Mouse (Mus musculus) midbrain, embryonic 16.5 days (tissue): ENCODE measurements at regions not wholly inside any gene's neighbourhood (a gene's known extent, or its start where the extent isn't known, plus 50 kb on each side); places are given as distances from the start of the nearest gene placed in this dataset.

Experiments
- ATAC-seq: fragments of 200-750 bp; cut with Nextera tagmentation; 2 replicates; pipeline ENCODE4 v1.8.0; 2017; ENCODE audit warnings: moderate TSS enrichment
- H3K27ac ChIP-seq: fragments of 300-500 bp; sonication (generic); 2 replicates; pipeline ENCODE4 v1.5.1; 2014; ENCODE audit warnings: mild to moderate bottlenecking, low read length, mixed read lengths
- H3K27me3 ChIP-seq: fragments of 300-500 bp; sonication (generic); 2 replicates; pipeline ENCODE4 v1.6.1; 2014; ENCODE audit warnings: low read depth, low read length, mixed read lengths; ENCODE audit not compliant: control insufficient read depth, insufficient read depth
- H3K36me3 ChIP-seq: fragments of 300-500 bp; sonication (generic); 2 replicates; pipeline ENCODE4 v1.6.1; 2014; ENCODE audit warnings: mild to moderate bottlenecking, low read length, moderate library complexity, mixed read lengths; ENCODE audit not compliant: control insufficient read depth, insufficient read depth
- H3K4me1 ChIP-seq: fragments of 300-500 bp; sonication (generic); 2 replicates; pipeline ENCODE4 v1.6.1; 2014; ENCODE audit warnings: mild to moderate bottlenecking, low read length, mixed read lengths; ENCODE audit not compliant: control insufficient read depth, insufficient read depth
- H3K4me2 ChIP-seq: fragments of 300-500 bp; sonication (generic); 2 replicates; pipeline ENCODE4 v1.6.1; 2014; ENCODE audit warnings: mild to moderate bottlenecking, low read length, mixed read lengths
- H3K4me3 ChIP-seq: fragments of 300-500 bp; sonication (generic); 2 replicates; pipeline ENCODE4 v1.5.1; 2014; ENCODE audit warnings: low read depth, mild to moderate bottlenecking, low read length, moderate library complexity, mixed read lengths
- H3K9ac ChIP-seq: fragments of 300-500 bp; sonication (generic); 2 replicates; pipeline ENCODE4 v1.6.1; 2014; ENCODE audit warnings: low read depth, low read length, mixed read lengths
- H3K9me3 ChIP-seq: fragments of 300-500 bp; sonication (generic); replicated peaks from 2 replicates; pipeline ENCODE4 v1.6.1; 2014; ENCODE audit warnings: mild to moderate bottlenecking, low read length, mixed read lengths; ENCODE audit not compliant: control insufficient read depth, poor library complexity, severe bottlenecking
- WGBS: fragments of 180-500 bp; shearing (Covaris S2); extraction: QIAGEN DNeasy Blood & Tissue Kit; methylation state at CpG from one replicate; pipeline ENCODE4 v1.1.7; 2014; 5-methylcytosine and 5-hydroxymethylcytosine counted together

GRCm38 (mm10) chr13:31254016-31254415, 280.0 kb downstream of the Gm5447 start:
- no peaks in the 10 kb centered on the region for H3K4me1 ChIP-seq
- no peak overlapping the region for H3K4me2 ChIP-seq
- no peaks in the 10 kb centered on the region for H3K27me3 ChIP-seq
- no peaks in the 10 kb centered on the region for H3K9me3 ChIP-seq
- WGBS, result 78% methylated on average over 4 of the region's 4 CpGs
- no peaks in the 10 kb centered on the region for H3K36me3 ChIP-seq
- no peak overlapping the region for H3K9ac ChIP-seq
- H3K4me3 ChIP-seq, result no peak overlapping the region
- ATAC-seq, result no peak
- no peak overlapping the region for H3K27ac ChIP-seq

- Histone ChIP-seq H3K9me3 (no peaks in the 10 kb centered on the region), H3K4me2 (no peak overlapping the region), H3K27me3 (no peaks in the 10 kb centered on the region), H3K4me1 (no peaks in the 10 kb centered on the region), H3K36me3 (no peaks in the 10 kb centered on the region), H3K9ac (no peak overlapping the region), H3K27ac (no peak overlapping the region), H3K4me3 (no peak overlapping the region)
- no peak for ATAC-seq
- 87% methylated on average over 3 of the region's 3 CpGs for WGBS
Observed at GRCm38 (mm10) chr13:31254744-31255143, 280.7 kb downstream of the Gm5447 start.

GRCm38 (mm10) chr13:31255506-31255905, 281.5 kb downstream of the Gm5447 start:
- H3K9ac ChIP-seq, result no peak overlapping the region
- H3K9me3 ChIP-seq, result no peaks in the 10 kb centered on the region
- ATAC-seq, result no peak
- WGBS, result 87% methylated on average over 3 of the region's 3 CpGs
- H3K27ac ChIP-seq, result no peak overlapping the region
- H3K27me3 ChIP-seq, result no peaks in the 10 kb centered on the region
- H3K4me3 ChIP-seq, result no peak overlapping the region
- no peaks in the 10 kb centered on the region for H3K4me1 ChIP-seq
- no peaks in the 10 kb centered on the region for H3K36me3 ChIP-seq
- no peak overlapping the region for H3K4me2 ChIP-seq

DNA sequence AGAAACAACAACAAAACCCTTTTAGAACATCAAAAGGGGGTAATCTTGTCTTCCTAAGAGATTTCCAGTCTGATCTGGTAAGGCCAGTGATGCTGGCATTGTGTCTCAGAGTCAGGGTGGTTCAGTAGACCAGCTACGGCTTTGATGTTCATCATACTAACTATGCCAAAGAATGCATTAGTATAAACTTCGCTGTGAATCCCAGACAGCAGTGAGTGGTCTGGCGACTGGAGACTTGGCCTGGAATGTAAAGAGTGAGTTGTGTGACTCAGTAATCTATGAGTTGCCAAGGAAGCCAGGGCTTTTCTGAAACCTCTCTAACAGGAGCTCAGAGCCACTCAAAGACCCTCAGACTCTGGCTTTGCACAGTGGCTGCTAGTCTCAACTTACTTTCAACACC, 288.1 kb upstream of the Foxq1 start:
- Histone ChIP-seq H3K4me1 (no peaks in the 10 kb centered on the region), H3K27me3 (no peaks in the 10 kb centered on the region), H3K9me3 (no peaks in the 10 kb centered on the region), H3K27ac (no peak overlapping the region), H3K36me3 (no peaks in the 10 kb centered on the region), H3K9ac (no peak overlapping the region), H3K4me2 (no peak overlapping the region), H3K4me3 (no peak overlapping the region)
- no peak for ATAC-seq
- 79% methylated on average over 3 of the region's 3 CpGs for whole genome bisulfite sequencing

DNA sequence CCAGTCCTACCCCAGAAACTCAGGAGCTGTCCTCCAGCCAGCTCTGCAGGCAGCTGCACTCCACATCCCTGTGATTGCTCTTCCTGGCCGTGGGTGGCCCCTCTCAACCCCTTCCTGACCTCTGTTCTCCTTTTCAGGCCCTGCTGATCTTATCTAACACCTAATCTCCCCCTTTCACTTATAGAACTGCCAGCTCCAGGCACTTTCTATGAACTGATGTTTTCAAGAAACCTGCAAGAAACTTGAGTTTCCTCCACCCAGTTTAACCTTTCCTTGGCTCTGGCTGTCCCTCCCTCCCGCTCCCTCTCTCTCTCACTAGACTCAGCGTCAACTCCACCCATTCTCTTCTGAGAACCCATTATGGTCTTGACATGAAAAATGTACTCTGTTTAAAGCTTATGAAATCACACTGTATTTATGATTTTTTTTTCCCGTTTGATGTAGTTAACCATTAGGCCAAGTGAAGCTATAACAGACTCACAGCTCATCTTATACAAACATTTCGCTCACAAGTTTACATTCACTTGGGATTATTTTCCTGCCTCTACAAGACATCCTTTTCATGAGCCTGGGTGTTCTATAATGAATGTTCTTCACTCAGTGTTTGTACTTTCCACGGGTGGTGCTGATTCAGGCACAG, 279.8 kb upstream of the Foxq1 start:
- no peak for ATAC-seq
- H3K27ac ChIP-seq, result no peak overlapping the region
- H3K9me3 ChIP-seq, result no peaks in the 10 kb centered on the region
- H3K4me1 ChIP-seq, result no peaks in the 10 kb centered on the region
- WGBS, result 75% methylated on average over 6 of the region's 6 CpGs
- H3K4me2 ChIP-seq, result no peak overlapping the region
- no peaks in the 10 kb centered on the region for H3K27me3 ChIP-seq
- H3K4me3 ChIP-seq, result no peak overlapping the region
- H3K36me3 ChIP-seq, result no peaks in the 10 kb centered on the region
- no peak overlapping the region for H3K9ac ChIP-seq

GRCm38 (mm10) chr13:31290630-31291029, 265.3 kb upstream of the Foxq1 start:
- H3K4me1 ChIP-seq, result no peaks in the 10 kb centered on the region
- no peak overlapping the region for H3K4me3 ChIP-seq
- H3K9ac ChIP-seq, result no peak overlapping the region
- H3K4me2 ChIP-seq, result no peak overlapping the region
- H3K27ac ChIP-seq, result no peak overlapping the region
- no peaks in the 10 kb centered on the region for H3K9me3 ChIP-seq
- no peaks in the 10 kb centered on the region for H3K36me3 ChIP-seq
- 92% methylated on average over 7 of the region's 7 CpGs for WGBS
- ATAC-seq, result no peak
- no peaks in the 10 kb centered on the region for H3K27me3 ChIP-seq

GRCm38 (mm10) chr13:31292584-31293387, 263.1 kb upstream of the Foxq1 start:
- Histone ChIP-seq H3K4me1 (no peaks in the 10 kb centered on the region), H3K27me3 (no peaks in the 10 kb centered on the region), H3K4me3 (no peak overlapping the region), H3K36me3 (no peaks in the 10 kb centered on the region), H3K9me3 (no peaks in the 10 kb centered on the region), H3K9ac (no peak overlapping the region), H3K4me2 (no peak overlapping the region), H3K27ac (no peak overlapping the region)
- 83% methylated on average over 13 of the region's 13 CpGs for WGBS
- no peak for ATAC-seq

- Histone ChIP-seq H3K27ac (no peak overlapping the region), H3K4me2 (no peak overlapping the region), H3K4me1 (no peaks in the 10 kb centered on the region), H3K9me3 (no peaks in the 10 kb centered on the region), H3K9ac (no peak overlapping the region), H3K27me3 (no peaks in the 10 kb centered on the region), H3K36me3 (no peaks in the 10 kb centered on the region), H3K4me3 (no peak overlapping the region)
- 91% methylated on average over 7 of the region's 7 CpGs for WGBS
- no peak for ATAC-seq
Observed at GRCm38 (mm10) chr13:31294011-31294410, 261.9 kb upstream of the Foxq1 start.

DNA sequence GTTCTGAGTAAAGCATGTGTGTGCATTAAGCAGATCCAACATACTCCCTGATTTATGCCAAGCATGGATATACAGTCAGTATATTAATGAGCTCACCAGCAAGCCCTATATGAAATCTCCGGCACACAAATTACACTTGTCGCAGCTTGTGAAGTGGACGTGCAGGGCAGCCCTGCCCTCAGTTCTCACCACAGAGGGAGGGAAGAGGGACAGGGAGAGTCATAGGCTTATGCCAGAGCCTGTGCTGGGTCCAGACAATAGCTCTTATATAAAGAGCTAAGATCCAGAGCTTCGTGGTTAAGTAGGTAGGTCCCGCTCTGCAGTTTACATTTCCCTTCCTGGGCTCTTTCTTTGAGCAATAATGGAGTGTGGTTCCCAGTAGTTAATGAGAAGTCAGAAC, 252.7 kb upstream of the Foxq1 start:
- Histone ChIP-seq H3K36me3 (no peaks in the 10 kb centered on the region), H3K27me3 (no peaks in the 10 kb centered on the region), H3K9ac (no peak overlapping the region), H3K9me3 (no peaks in the 10 kb centered on the region), H3K4me2 (no peak overlapping the region), H3K4me3 (no peak overlapping the region), H3K4me1 (no peaks in the 10 kb centered on the region), H3K27ac (no peak overlapping the region)
- 70% methylated on average over 5 of the region's 5 CpGs for WGBS
- no peak for ATAC-seq
